Mouse (Mus musculus) ES-E14 (cell line): ENCODE measurements at regions not wholly inside any gene's neighbourhood (a gene's known extent, or its start where the extent isn't known, plus 50 kb on each side); places are given as distances from the start of the nearest gene placed in this dataset.

Experiments
- DNase-seq: peaks from one replicate; pipeline ENCODE4 v3.0.0-alpha.2; 2013; ENCODE audit warnings: low read depth, low spot score
- H3K27ac ChIP-seq: 2 replicates; pipeline ENCODE4 v1.5.1; 2012; ENCODE audit warnings: low read depth, mild to moderate bottlenecking, low read length, moderate library complexity, mixed read lengths; ENCODE audit not compliant: poor library complexity, insufficient read depth, severe bottlenecking
- H3K36me3 ChIP-seq: 2 replicates; pipeline ENCODE4 v1.6.1; 2012; ENCODE audit warnings: mild to moderate bottlenecking, low read length, moderate library complexity, mixed read lengths; ENCODE audit not compliant: control insufficient read depth, poor library complexity, insufficient read depth, severe bottlenecking
- H3K4me1 ChIP-seq, 2 experiments: fragments of 150-350 bp in 1 of 2; sonication (generic) in 1 of 2; 2 replicates each; pipeline ENCODE4 v1.6.1; 2012; ENCODE audit warnings: low read length in 2 of 2, mild to moderate bottlenecking in 1 of 2, mixed read lengths in 1 of 2; ENCODE audit not compliant: control insufficient read depth in 2 of 2, insufficient read depth in 2 of 2, poor library complexity in 1 of 2
- H3K4me3 ChIP-seq, 2 experiments: fragments of 150-350 bp in 1 of 2; sonication (generic) in 1 of 2; 2 replicates each; pipeline ENCODE4 v1.5.1; 2012; ENCODE audit warnings: low read length in 2 of 2, low read depth in 1 of 2, mild to moderate bottlenecking in 1 of 2, mixed read lengths in 1 of 2; ENCODE audit not compliant: insufficient read depth in 1 of 2, poor library complexity in 1 of 2, severe bottlenecking in 1 of 2
- H3K9ac ChIP-seq: 2 replicates; pipeline ENCODE4 v1.6.1; 2012; ENCODE audit warnings: low read depth, mild to moderate bottlenecking, low read length, mixed read lengths; ENCODE audit not compliant: poor library complexity, insufficient read depth, severe bottlenecking
- H3K9me3 ChIP-seq: fragments of 150-350 bp; sonication (generic); 2 replicates; pipeline ENCODE4 v1.6.1; 2012; ENCODE audit warnings: low read depth, mild to moderate bottlenecking, low read length; ENCODE audit not compliant: control insufficient read depth, insufficient read depth
- CHD2 ChIP-seq: IDR thresholded peaks from 2 replicates; pipeline ENCODE4 v1.6.1; 2014; ENCODE audit warnings: mild to moderate bottlenecking, low read depth, low read length, inconsistent platforms
- HCFC1 ChIP-seq: IDR thresholded peaks from 2 replicates; pipeline ENCODE4 v1.6.1; 2012; ENCODE audit warnings: low read length, inconsistent platforms, borderline replicate concordance; ENCODE audit not compliant: insufficient read depth
- MAFK ChIP-seq: IDR thresholded peaks from 2 replicates; pipeline ENCODE4 v1.6.1; 2014; ENCODE audit warnings: mild to moderate bottlenecking, low read depth, low read length, inconsistent platforms; ENCODE audit not compliant: insufficient read depth
- ZC3H11A ChIP-seq: IDR thresholded peaks from 2 replicates; pipeline ENCODE4 v1.6.1; 2012; ENCODE audit warnings: low read depth, mild to moderate bottlenecking, inconsistent platforms, low read length, borderline replicate concordance
- ZNF384 ChIP-seq: IDR thresholded peaks from 2 replicates; pipeline ENCODE4 v1.6.1; 2012; ENCODE audit warnings: low read depth, low read length, inconsistent platforms
- in situ Hi-C, 2 experiments: fragments of 600-800 bp; cut with MboI; formaldehyde crosslinking; loops; one replicate each; pipeline ENCODE4 v1.15.1; 2025; ENCODE audit warnings: low sequenced_read_pairs in 2 of 2, inconsistent platforms in 1 of 2; ENCODE audit not compliant: unreplicated experiment in 2 of 2

- TF ChIP-seq ZNF384 (no peak), MAFK (no peak), HCFC1 (no peak), CHD2 (no peak), ZC3H11A (no peak)
- H3K27ac ChIP-seq, result no peak overlapping the region
- no peaks in the 10 kb centered on the region for H3K36me3 ChIP-seq
- H3K4me3 ChIP-seq, result no peak overlapping the region
- no peak overlapping the region for H3K9ac ChIP-seq
- DNase-seq, result no peak
- in situ Hi-C loops, result no loop called here
- H3K4me1 ChIP-seq, result peaks cover 3 to 20% of the 10 kb centered on the region in 2 experiments; a peak in 3 of 4 replicates
- no peaks in the 10 kb centered on the region for H3K9me3 ChIP-seq
These were observed 91.6 kb upstream of the Haao start for GRCm38 (mm10) chr17:83939344-83939743.

- Histone ChIP-seq H3K9me3 (no peaks in the 10 kb centered on the region), H3K27ac (no peak overlapping the region), H3K4me1 (peaks cover 3 to 20% of the 10 kb centered on the region in 2 experiments; a peak in 3 of 4 replicates), H3K4me3 (no peak overlapping the region), H3K36me3 (no peaks in the 10 kb centered on the region), H3K9ac (no peak overlapping the region)
- no peak for TF ChIP-seq CHD2
- TF ChIP-seq ZC3H11A, result no peak
- in situ Hi-C loops, result no loop called here
- no peak for DNase-seq
These were observed 91.0 kb upstream of the Haao start for GRCm38 (mm10) chr17:83938671-83939244.

GRCm38 (mm10) chr17:83937576-83937975, 89.8 kb upstream of the Haao start:
- Histone ChIP-seq H3K27ac (no peak overlapping the region), H3K4me3 (no peak overlapping the region), H3K36me3 (no peaks in the 10 kb centered on the region), H3K9ac (no peak overlapping the region), H3K4me1 (peaks cover 3 to 20% of the 10 kb centered on the region in 2 experiments; a peak in 3 of 4 replicates), H3K9me3 (no peaks in the 10 kb centered on the region)
- in situ Hi-C loops, result no loop called here
- no peak for DNase-seq
- TF ChIP-seq MAFK (no peak), ZNF384 (no peak), ZC3H11A (no peak), HCFC1 (no peak), CHD2 (no peak)

GRCm38 (mm10) chr17:83936677-83937076, 88.9 kb upstream of the Haao start:
- Histone ChIP-seq H3K36me3 (no peaks in the 10 kb centered on the region), H3K4me3 (no peak overlapping the region), H3K27ac (no peak overlapping the region), H3K4me1 (peaks cover 3 to 20% of the 10 kb centered on the region in 2 experiments; a peak in 3 of 4 replicates), H3K9me3 (no peaks in the 10 kb centered on the region), H3K9ac (no peak overlapping the region)
- no peak for DNase-seq
- TF ChIP-seq ZC3H11A, result no peak
- no peak for TF ChIP-seq CHD2
- no peak for TF ChIP-seq ZNF384
- TF ChIP-seq MAFK, result no peak
- no peak for TF ChIP-seq HCFC1
- in situ Hi-C loops, result no loop called here

GRCm38 (mm10) chr17:83935969-83936368, 88.2 kb upstream of the Haao start:
- Histone ChIP-seq H3K9me3 (no peaks in the 10 kb centered on the region), H3K36me3 (no peaks in the 10 kb centered on the region), H3K9ac (no peak overlapping the region), H3K4me3 (no peak overlapping the region), H3K27ac (no peak overlapping the region), H3K4me1 (peaks cover 3 to 20% of the 10 kb centered on the region in 2 experiments; a peak in 3 of 4 replicates)
- in situ Hi-C loops, result no loop called here
- TF ChIP-seq HCFC1 (no peak), CHD2 (no peak), ZC3H11A (no peak), MAFK (no peak), ZNF384 (no peak)
- no peak for DNase-seq
